Mouse (Mus musculus) MEL (cell line): ENCODE measurements around the gene Ift20.

Experiments
- CTCF ChIP-seq, 3 experiments: IDR thresholded peaks in 2 of 3; conservative IDR thresholded peaks in 1 of 3; 2 replicates each; pipeline ENCODE4 v1.5.1; 2011 to 2012; ENCODE audit warnings: low read length in 3 of 3, low read depth in 2 of 3, mild to moderate bottlenecking in 2 of 3, improper control_type of control experiment in 1 of 3, inconsistent platforms in 1 of 3, mixed read lengths in 1 of 3, moderate library complexity in 1 of 3; ENCODE audit not compliant: control insufficient read depth in 1 of 3, insufficient read depth in 1 of 3, poor library complexity in 1 of 3, severe bottlenecking in 1 of 3
- E2F4 ChIP-seq: IDR thresholded peaks from 2 replicates; pipeline ENCODE4 v1.6.1; 2011; ENCODE audit warnings: low read depth, low read length, improper control_type of control experiment, borderline replicate concordance
- EP300 ChIP-seq, 2 experiments: IDR thresholded peaks; 2 replicates each; pipeline ENCODE4 v1.6.1; 2011; ENCODE audit warnings: improper control_type of control experiment in 2 of 2, low read length in 2 of 2, low read depth in 1 of 2, mild to moderate bottlenecking in 1 of 2
- GATA1 ChIP-seq: IDR thresholded peaks from 2 replicates; pipeline ENCODE4 v1.6.1; 2011; ENCODE audit warnings: low read depth, low read length, improper control_type of control experiment
- KAT2A ChIP-seq: conservative IDR thresholded peaks from 2 replicates; pipeline ENCODE4 v1.6.1; 2012; ENCODE audit warnings: low read depth, low read length, improper control_type of control experiment, inconsistent platforms
- MYC ChIP-seq: IDR thresholded peaks from 2 replicates; pipeline ENCODE4 v1.6.1; 2011; ENCODE audit warnings: low read depth, mild to moderate bottlenecking, low read length, improper control_type of control experiment, moderate library complexity
- POLR2A ChIP-seq, 2 experiments: IDR thresholded peaks; 2 replicates each; pipeline ENCODE4 v1.6.1; 2011 to 2012; ENCODE audit warnings: low read length in 2 of 2, mild to moderate bottlenecking in 2 of 2, control low read depth in 1 of 2, improper control_type of control experiment in 1 of 2, low read depth in 1 of 2, moderate library complexity in 1 of 2; ENCODE audit not compliant: control insufficient read depth in 1 of 2, insufficient read depth in 1 of 2, poor library complexity in 1 of 2
- SMC3 ChIP-seq: IDR thresholded peaks from 2 replicates; pipeline ENCODE4 v1.6.1; 2011; ENCODE audit warnings: low read depth, low read length, improper control_type of control experiment
- TBP ChIP-seq: IDR thresholded peaks from 2 replicates; pipeline ENCODE4 v1.8.0; 2011; ENCODE audit warnings: low read depth, low read length, improper control_type of control experiment
- TCF12 ChIP-seq: IDR thresholded peaks from 2 replicates; pipeline ENCODE4 v1.6.1; 2014; ENCODE audit warnings: low read depth, mild to moderate bottlenecking, inconsistent platforms, low read length, improper control_type of control experiment, moderate library complexity
- ZC3H11A ChIP-seq: IDR thresholded peaks from 2 replicates; pipeline ENCODE4 v1.6.1; 2012; ENCODE audit warnings: low read depth, mild to moderate bottlenecking, inconsistent platforms, low read length, improper control_type of control experiment

DNA sequence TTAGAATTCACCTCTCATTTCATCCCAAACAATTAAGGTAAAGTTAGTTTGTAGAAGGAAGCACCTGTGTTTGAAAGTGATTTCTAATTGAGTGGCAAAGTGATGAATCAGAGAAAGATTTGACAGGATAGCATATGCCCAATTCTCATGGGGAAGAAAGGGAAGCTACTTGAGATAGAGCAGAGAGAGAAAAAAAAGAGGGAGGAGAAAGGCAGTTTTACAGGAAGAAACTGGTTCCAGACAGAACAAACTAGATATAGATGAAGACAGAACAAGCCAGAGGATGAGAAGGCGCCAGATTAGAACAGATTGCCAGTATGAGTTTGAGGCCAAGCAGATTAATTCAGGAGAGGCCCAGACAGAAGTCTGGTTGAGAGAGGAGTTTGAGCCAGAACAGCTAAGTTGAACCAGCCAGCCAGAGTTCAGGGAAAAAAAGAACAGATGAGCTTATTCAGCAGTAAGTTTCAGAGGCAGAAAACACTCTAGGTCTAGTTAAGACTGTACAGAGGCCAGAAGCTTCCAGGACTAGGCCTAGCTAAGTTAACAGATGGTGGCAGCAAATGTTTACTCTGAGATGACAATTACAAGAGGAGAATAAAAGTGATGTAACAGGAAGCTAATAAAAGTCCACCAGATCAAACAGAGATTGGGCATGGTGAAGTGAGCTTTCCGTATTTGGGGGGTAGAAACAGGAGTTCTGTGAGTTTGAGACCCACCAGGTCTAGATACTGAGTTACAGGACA is 11.7 kb downstream of the Ift20 start:
- TF ChIP-seq MYC, result no peak
- TF ChIP-seq POLR2A (IDR thresholded peaks at IDR 0.05; ENCODE audit: control insufficient read depth in 1 of 2, insufficient read depth in 1 of 2, low read depth in 1 of 2, low read length in 2 of 2, poor library complexity in 1 of 2), result no peak
- TF ChIP-seq TCF12, result no peak
- no peak for TF ChIP-seq ZC3H11A
- peak in 1 of 2 experiments; percentile 1; a peak in 1 of 4 replicates for TF ChIP-seq EP300 (IDR thresholded peaks at IDR 0.05; ENCODE audit: low read depth in 1 of 2, low read length in 2 of 2)
- TF ChIP-seq GATA1, result no peak
- TF ChIP-seq CTCF (IDR thresholded peaks at IDR 0.05 in 2 of 3, conservative IDR thresholded peaks at IDR 0.05 in 1 of 3; ENCODE audit: control insufficient read depth in 1 of 3, insufficient read depth in 1 of 3, low read depth in 2 of 3, low read length in 3 of 3, poor library complexity in 1 of 3, severe bottlenecking in 1 of 3), result no peak
- TF ChIP-seq SMC3, result no peak; the same call in 1 of the 2 replicates
- TF ChIP-seq KAT2A, result no peak
- TF ChIP-seq TBP, result no peak
- no peak for TF ChIP-seq E2F4
